Mouse (Mus musculus) MEL (cell line): ENCODE data around the gene G0s2.

Source experiments
- CTCF ChIP-seq, 3 experiments: IDR thresholded peaks in 2 of 3; conservative IDR thresholded peaks in 1 of 3; 2 replicates each; pipeline ENCODE4 v1.5.1; 2011 to 2012; ENCODE audit warnings: low read length in 3 of 3, low read depth in 2 of 3, mild to moderate bottlenecking in 2 of 3, improper control_type of control experiment in 1 of 3, inconsistent platforms in 1 of 3, mixed read lengths in 1 of 3, moderate library complexity in 1 of 3; ENCODE audit not compliant: control insufficient read depth in 1 of 3, insufficient read depth in 1 of 3, poor library complexity in 1 of 3, severe bottlenecking in 1 of 3
- E2F4 ChIP-seq: IDR thresholded peaks from 2 replicates; pipeline ENCODE4 v1.6.1; 2011; ENCODE audit warnings: low read depth, low read length, improper control_type of control experiment, borderline replicate concordance
- EP300 ChIP-seq, 2 experiments: IDR thresholded peaks; 2 replicates each; pipeline ENCODE4 v1.6.1; 2011; ENCODE audit warnings: improper control_type of control experiment in 2 of 2, low read length in 2 of 2, low read depth in 1 of 2, mild to moderate bottlenecking in 1 of 2
- GATA1 ChIP-seq: IDR thresholded peaks from 2 replicates; pipeline ENCODE4 v1.6.1; 2011; ENCODE audit warnings: low read depth, low read length, improper control_type of control experiment
- NELFE ChIP-seq: IDR thresholded peaks from 2 replicates; pipeline ENCODE4 v1.6.1; 2011; ENCODE audit warnings: low read depth, low read length, improper control_type of control experiment
- POLR2A ChIP-seq, 2 experiments: IDR thresholded peaks; 2 replicates each; pipeline ENCODE4 v1.6.1; 2011 to 2012; ENCODE audit warnings: low read length in 2 of 2, mild to moderate bottlenecking in 2 of 2, control low read depth in 1 of 2, improper control_type of control experiment in 1 of 2, low read depth in 1 of 2, moderate library complexity in 1 of 2; ENCODE audit not compliant: control insufficient read depth in 1 of 2, insufficient read depth in 1 of 2, poor library complexity in 1 of 2
- RCOR1 ChIP-seq: IDR thresholded peaks from 2 replicates; pipeline ENCODE4 v1.6.1; 2012; ENCODE audit warnings: low read depth, mild to moderate bottlenecking, inconsistent platforms, low read length, improper control_type of control experiment
- TAL1 ChIP-seq: IDR thresholded peaks from 2 replicates; pipeline ENCODE4 v1.6.1; 2012; ENCODE audit warnings: mild to moderate bottlenecking, inconsistent platforms, low read length, moderate library complexity, mixed read lengths
- TCF12 ChIP-seq: IDR thresholded peaks from 2 replicates; pipeline ENCODE4 v1.6.1; 2014; ENCODE audit warnings: low read depth, mild to moderate bottlenecking, inconsistent platforms, low read length, improper control_type of control experiment, moderate library complexity
- USF1 ChIP-seq: IDR thresholded peaks from 2 replicates; pipeline ENCODE4 v1.6.1; 2014; ENCODE audit warnings: low read depth, mild to moderate bottlenecking, inconsistent platforms, low read length, improper control_type of control experiment, moderate library complexity
- ZMIZ1 ChIP-seq: IDR thresholded peaks from 2 replicates; pipeline ENCODE4 v1.6.1; 2012; ENCODE audit warnings: low read depth, mild to moderate bottlenecking, inconsistent platforms, low read length, improper control_type of control experiment, moderate library complexity

- no peak for TF ChIP-seq TCF12
- TF ChIP-seq E2F4: no peak
- no peak for TF ChIP-seq CTCF (IDR thresholded peaks at IDR 0.05 in 2 of 3, conservative IDR thresholded peaks at IDR 0.05 in 1 of 3; ENCODE audit: control insufficient read depth in 1 of 3, insufficient read depth in 1 of 3, low read depth in 2 of 3, low read length in 3 of 3, poor library complexity in 1 of 3, severe bottlenecking in 1 of 3)
- no peak for TF ChIP-seq POLR2A (IDR thresholded peaks at IDR 0.05; ENCODE audit: control insufficient read depth in 1 of 2, insufficient read depth in 1 of 2, low read depth in 1 of 2, low read length in 2 of 2, poor library complexity in 1 of 2)
- TF ChIP-seq NELFE: no peak
- TF ChIP-seq TAL1: no peak
- no peak for TF ChIP-seq EP300 (IDR thresholded peaks at IDR 0.05; ENCODE audit: low read depth in 1 of 2, low read length in 2 of 2)
- TF ChIP-seq GATA1: no peak
- no peak for TF ChIP-seq ZMIZ1
- TF ChIP-seq USF1: no peak
- TF ChIP-seq RCOR1: no peak
Measured at GRCm38 (mm10) chr1:193232732-193233131, 40.3 kb downstream of the G0s2 start.
